Mouse (Mus musculus) neural tube, embryonic 13.5 days (tissue): Measurements from ENCODE around the gene Suds3. TPM values are rescaled to one million over a fixed set of nuclear protein-coding genes. Genes with fewer than 3 reads are reported as not detected.

Source experiments
- ATAC-seq: fragments of 200-750 bp; cut with Nextera tagmentation; 2 replicates; pipeline ENCODE4 v1.8.0; 2017; ENCODE audit warnings: low read depth, mild to moderate bottlenecking, moderate TSS enrichment, moderate library complexity
- H3K27ac ChIP-seq: fragments of 300-500 bp; sonication (generic); replicated peaks from 2 replicates; pipeline ENCODE4 v1.5.1; 2015; ENCODE audit warnings: moderate library complexity, mild to moderate bottlenecking, inconsistent platforms
- H3K27me3 ChIP-seq: fragments of 300-500 bp; sonication (generic); 2 replicates; pipeline ENCODE4 v1.6.1; 2015; ENCODE audit warnings: mild to moderate bottlenecking, inconsistent platforms
- H3K36me3 ChIP-seq: fragments of 300-500 bp; sonication (generic); 2 replicates; pipeline ENCODE4 v1.6.1; 2015; ENCODE audit warnings: mild to moderate bottlenecking, inconsistent platforms
- H3K4me1 ChIP-seq: fragments of 300-500 bp; sonication (generic); replicated peaks from 2 replicates; pipeline ENCODE4 v1.6.1; 2015; ENCODE audit warnings: inconsistent platforms
- H3K4me2 ChIP-seq: fragments of 300-500 bp; sonication (generic); 2 replicates; pipeline ENCODE4 v1.6.1; 2015; ENCODE audit warnings: inconsistent platforms, mild to moderate bottlenecking, moderate library complexity
- H3K4me3 ChIP-seq: fragments of 300-500 bp; sonication (generic); 2 replicates; pipeline ENCODE4 v1.5.1; 2015; ENCODE audit warnings: mild to moderate bottlenecking, inconsistent platforms
- H3K9ac ChIP-seq: fragments of 300-500 bp; sonication (generic); 2 replicates; pipeline ENCODE4 v1.6.1; 2015; ENCODE audit warnings: moderate library complexity, mild to moderate bottlenecking, inconsistent platforms
- H3K9me3 ChIP-seq: fragments of 300-500 bp; sonication (generic); 2 replicates; pipeline ENCODE4 v1.6.1; 2016; ENCODE audit warnings: inconsistent platforms
- whole genome bisulfite sequencing: fragments of 180-500 bp; shearing (Covaris S2); methylation state at CpG from one replicate; pipeline ENCODE4 v1.1.7; 2015; 5-methylcytosine and 5-hydroxymethylcytosine counted together
- polyA plus RNA-seq: library from polyadenylated mRNA; unstranded; fragments of >200 nt; fragmentation: Nextera tagmentation; extraction: Ambion mirVana; gene quantifications from 2 replicates; pipeline ENCODE4 v1.2.1, GENCODE M21; 2015

The Suds3 gene
- polyA plus RNA-seq, 1 experiment from 2014 or later: 91.4 TPM

- 80% methylated on average over 19 of the region's 19 CpGs for WGBS
- no peak for ATAC-seq
Measured at GRCm38 (mm10) chr5:117134066-117134888, 18.4 kb upstream of the Suds3 start.

GRCm38 (mm10) chr5:117133446-117134065 is 17.6 kb upstream of the Suds3 start:
- Histone ChIP-seq H3K27ac (no peak overlapping the region), H3K27me3 (no peaks in the 10 kb centered on the region), H3K4me1 (peaks cover 17% of the 10 kb centered on the region), H3K36me3 (no peaks in the 10 kb centered on the region), H3K4me3 (no peak overlapping the region), H3K4me2 (no peak overlapping the region), H3K9ac (no peak overlapping the region), H3K9me3 (no peaks in the 10 kb centered on the region)
- ATAC-seq: no peak
- WGBS: 86% methylated on average over 17 of the region's 17 CpGs

More at GRCm38 (mm10) chr5:117134066-117134888, 18.4 kb upstream of the Suds3 start:
- Histone ChIP-seq H3K27ac (no peak overlapping the region), H3K4me1 (peaks cover 17% of the 10 kb centered on the region), H3K36me3 (no peaks in the 10 kb centered on the region), H3K9ac (no peak overlapping the region), H3K4me3 (no peak overlapping the region), H3K9me3 (no peaks in the 10 kb centered on the region), H3K4me2 (no peak overlapping the region), H3K27me3 (no peaks in the 10 kb centered on the region)

GRCm38 (mm10) chr5:117130726-117131125 is 14.8 kb upstream of the Suds3 start:
- Histone ChIP-seq H3K9ac (no peak overlapping the region), H3K4me1 (peaks cover 8% of the 10 kb centered on the region), H3K27ac (no peak overlapping the region), H3K4me2 (no peak overlapping the region), H3K27me3 (no peaks in the 10 kb centered on the region), H3K4me3 (no peak overlapping the region), H3K9me3 (no peaks in the 10 kb centered on the region), H3K36me3 (no peaks in the 10 kb centered on the region)
- WGBS: 97% methylated on average over 15 of the region's 15 CpGs
- ATAC-seq: no peak

GRCm38 (mm10) chr5:117127051-117127450 is 11.1 kb upstream of the Suds3 start:
- Histone ChIP-seq H3K27me3 (no peaks in the 10 kb centered on the region), H3K4me1 (no peaks in the 10 kb centered on the region), H3K4me2 (no peak overlapping the region), H3K4me3 (no peak overlapping the region), H3K9me3 (no peaks in the 10 kb centered on the region), H3K27ac (no peak overlapping the region), H3K36me3 (no peaks in the 10 kb centered on the region), H3K9ac (no peak overlapping the region)
- 87% methylated on average over 4 of the region's 4 CpGs for WGBS
- no peak for ATAC-seq

- Histone ChIP-seq H3K4me3 (no peak overlapping the region), H3K36me3 (no peaks in the 10 kb centered on the region), H3K9ac (no peak overlapping the region), H3K4me1 (peaks cover 12% of the 10 kb centered on the region), H3K4me2 (no peak overlapping the region), H3K27me3 (peaks cover 8% of the 10 kb centered on the region), H3K9me3 (no peaks in the 10 kb centered on the region), H3K27ac (no peak overlapping the region)
- no peak for ATAC-seq
- 78% methylated on average over 16 of the region's 16 CpGs for WGBS
Measured at GRCm38 (mm10) chr5:117125482-117126346, 9.8 kb upstream of the Suds3 start.

GRCm38 (mm10) chr5:117123840-117124239 is 7.9 kb upstream of the Suds3 start:
- 87% methylated on average over 4 of the region's 4 CpGs for WGBS
- Histone ChIP-seq H3K9ac (no peak overlapping the region), H3K36me3 (no peaks in the 10 kb centered on the region), H3K4me3 (no peak overlapping the region), H3K4me2 (no peak overlapping the region), H3K4me1 (peaks cover 22% of the 10 kb centered on the region), H3K27ac (no peak overlapping the region), H3K9me3 (no peaks in the 10 kb centered on the region), H3K27me3 (peaks cover 9% of the 10 kb centered on the region)
- no peak for ATAC-seq

- H3K27me3 ChIP-seq: peaks cover 9% of the 10 kb centered on the region
- no peak overlapping the region for H3K9ac ChIP-seq
- no peak overlapping the region for H3K27ac ChIP-seq
- no peaks in the 10 kb centered on the region for H3K9me3 ChIP-seq
- H3K4me2 ChIP-seq: no peak overlapping the region
- no peak overlapping the region for H3K4me3 ChIP-seq
- no peak for ATAC-seq
- H3K36me3 ChIP-seq: no peaks in the 10 kb centered on the region
- peaks cover 25% of the 10 kb centered on the region for H3K4me1 ChIP-seq
- WGBS: 91% methylated on average over 6 of the region's 6 CpGs
Measured at GRCm38 (mm10) chr5:117123102-117123501, 7.2 kb upstream of the Suds3 start.

GRCm38 (mm10) chr5:117121657-117122056 is 5.7 kb upstream of the Suds3 start:
- peak overlapping the region; percentile 73; the same call in 1 of the 2 replicates for H3K4me3 ChIP-seq
- no peak overlapping the region; the same call in 1 of the 2 replicates for H3K9ac ChIP-seq
- 3% methylated on average over 2 of the region's 2 CpGs for WGBS
- H3K36me3 ChIP-seq: no peaks in the 10 kb centered on the region
- no peaks in the 10 kb centered on the region for H3K9me3 ChIP-seq
- peaks cover 25% of the 10 kb centered on the region for H3K4me1 ChIP-seq
- H3K27ac ChIP-seq: no peak overlapping the region
- peaks cover 9% of the 10 kb centered on the region for H3K27me3 ChIP-seq
- H3K4me2 ChIP-seq: peak overlapping the region; percentile 96
- no peak for ATAC-seq

- Histone ChIP-seq H3K9ac (peak overlapping the region; percentile 78), H3K27me3 (peaks cover 9% of the 10 kb centered on the region), H3K4me2 (peak overlapping the region; percentile 96), H3K27ac (no peak overlapping the region), H3K9me3 (no peaks in the 10 kb centered on the region), H3K36me3 (no peaks in the 10 kb centered on the region), H3K4me3 (peak overlapping the region; percentile 73), H3K4me1 (peaks cover 29% of the 10 kb centered on the region)
- WGBS: 1% methylated on average over 40 of the region's 40 CpGs
- ATAC-seq: peak; percentile 54
Measured at GRCm38 (mm10) chr5:117120489-117121466, 4.9 kb upstream of the Suds3 start.

- peak within 1 kb of the TSS; percentile 78 for H3K9ac ChIP-seq
- no peaks in the 10 kb centered on the region for H3K9me3 ChIP-seq
- H3K4me3 ChIP-seq: peak within 1 kb of the TSS; percentile 73
- ATAC-seq: peak; percentile 78
- WGBS: under 1% methylated on average over 70 of the region's 74 CpGs
- H3K36me3 ChIP-seq: no peaks in the 10 kb centered on the region
- H3K27me3 ChIP-seq: peaks cover 9% of the 10 kb centered on the region
- H3K4me2 ChIP-seq: peak within 1 kb of the TSS; percentile 96
- peak within 1 kb of the TSS; percentile 38; the same call in 1 of the 2 replicates for H3K27ac ChIP-seq
- H3K4me1 ChIP-seq: peaks cover 32% of the 10 kb centered on the region
Measured at GRCm38 (mm10) chr5:117119777-117120488, 4.0 kb upstream of the Suds3 start, which contains the start of gene Taok3. Gene Taok3 (plus strand): TSS chr5:117120129.
